Mouse (Mus musculus): Measurements from ENCODE around the gene Cdc34. TPM values are rescaled to one million over a fixed set of nuclear protein-coding genes. Genes with fewer than 3 reads are reported as not detected.

The Cdc34 gene
- polyA plus RNA-seq, 1 experiment from 2014 or later, result 91.6 TPM

GRCm38 (mm10) chr10:79735361-79735760, 53.4 kb downstream of the Cdc34 start:
- H3K4me1 ChIP-seq, result no peaks in the 10 kb centered on the region
- H3K9me3 ChIP-seq, result peaks cover 23% of the 10 kb centered on the region
- H3K4me3 ChIP-seq, result no peak overlapping the region
- H3K9ac ChIP-seq, result no peak overlapping the region
- peaks cover 70% of the 10 kb centered on the region for H3K36me3 ChIP-seq (replicated peaks)
- WGBS, result 22% methylated on average over 45 of the region's 52 CpGs
- ATAC-seq (replicated peaks), result no peak
- no peak overlapping the region for H3K27ac ChIP-seq
- no peak overlapping the region for H3K4me2 ChIP-seq
- H3K27me3 ChIP-seq (replicated peaks), result peaks cover 6% of the 10 kb centered on the region; the same call in 1 of the 2 replicates

GRCm38 (mm10) chr10:79736706-79737105, 54.7 kb downstream of the Cdc34 start:
- H3K4me1 ChIP-seq, result no peaks in the 10 kb centered on the region
- H3K4me3 ChIP-seq, result no peak overlapping the region
- ATAC-seq (replicated peaks), result no peak
- no peak overlapping the region for H3K9ac ChIP-seq
- 89% methylated on average over 14 of the region's 14 CpGs for WGBS
- no peak overlapping the region for H3K27ac ChIP-seq
- H3K27me3 ChIP-seq (replicated peaks), result peaks cover 6% of the 10 kb centered on the region; the same call in 1 of the 2 replicates
- peaks cover 23% of the 10 kb centered on the region for H3K9me3 ChIP-seq
- H3K4me2 ChIP-seq, result no peak overlapping the region
- H3K36me3 ChIP-seq (replicated peaks), result peaks cover 83% of the 10 kb centered on the region

Other genes with a start within 250 kb of the Cdc34 start
- gene Vmn2r83, start 213.5 kb upstream of the Cdc34 start, polyA plus RNA-seq (2015; fragmentation: Nextera tagmentation; extraction: Ambion mirVana), result 0.08 TPM in 1 of 2 replicates, not detected in the other
- gene Plpp2, start 148.4 kb upstream of the Cdc34 start, polyA plus RNA-seq (2015; fragmentation: Nextera tagmentation; extraction: Ambion mirVana), result 16.9 and 19.7 TPM in 2 replicates
- 70.4 and 72.5 TPM in 2 replicates for gene Mier2, start 127.0 kb upstream of the Cdc34 start, polyA plus RNA-seq (2015; fragmentation: Nextera tagmentation; extraction: Ambion mirVana)
- not detected in 2 replicates for gene Theg, start 94.9 kb upstream of the Cdc34 start, polyA plus RNA-seq (2015; fragmentation: Nextera tagmentation; extraction: Ambion mirVana)
- 0.49 and 0.95 TPM in 2 replicates for gene C2cd4c, start 68.2 kb upstream of the Cdc34 start, polyA plus RNA-seq (2015; fragmentation: Nextera tagmentation; extraction: Ambion mirVana)
- 27.9 and 30.1 TPM in 2 replicates for gene Shc2, start 44.3 kb upstream of the Cdc34 start, polyA plus RNA-seq (2015; fragmentation: Nextera tagmentation; extraction: Ambion mirVana)
- gene Odf3l2, start 36.5 kb upstream of the Cdc34 start, polyA plus RNA-seq (2015; fragmentation: Nextera tagmentation; extraction: Ambion mirVana), result 0.41 and 0.44 TPM in 2 replicates
- gene Madcam1, start 17.6 kb upstream of the Cdc34 start, polyA plus RNA-seq (2015; fragmentation: Nextera tagmentation; extraction: Ambion mirVana), result 0.79 and 1.1 TPM in 2 replicates
- 99.8 and 105 TPM in 2 replicates for gene Tpgs1, start 12.8 kb upstream of the Cdc34 start, polyA plus RNA-seq (2015; fragmentation: Nextera tagmentation; extraction: Ambion mirVana)
- gene Gzmm, start 6.8 kb downstream of the Cdc34 start, polyA plus RNA-seq (2015; fragmentation: Nextera tagmentation; extraction: Ambion mirVana), result 1.7 and 2.2 TPM in 2 replicates
- 819 and 876 TPM in 2 replicates for gene Bsg, start 22.3 kb downstream of the Cdc34 start, polyA plus RNA-seq (2015; fragmentation: Nextera tagmentation; extraction: Ambion mirVana)
- 1.3 and 1.7 TPM in 2 replicates for gene Hcn2, start 34.4 kb downstream of the Cdc34 start, polyA plus RNA-seq (2015; fragmentation: Nextera tagmentation; extraction: Ambion mirVana)
- gene Polrmt, start 64.4 kb downstream of the Cdc34 start, polyA plus RNA-seq (2015; fragmentation: Nextera tagmentation; extraction: Ambion mirVana), result 48.3 and 50.6 TPM in 2 replicates
- 1.4 and 1.6 TPM in 2 replicates for gene Fgf22, start 72.9 kb downstream of the Cdc34 start, polyA plus RNA-seq (2015; fragmentation: Nextera tagmentation; extraction: Ambion mirVana)
- gene Rnf126, start 84.8 kb downstream of the Cdc34 start, polyA plus RNA-seq (2015; fragmentation: Nextera tagmentation; extraction: Ambion mirVana), result 109 and 117 TPM in 2 replicates
- gene Fstl3, start 95.1 kb downstream of the Cdc34 start, polyA plus RNA-seq (2015; fragmentation: Nextera tagmentation; extraction: Ambion mirVana), result 1.9 and 2.0 TPM in 2 replicates
- gene Prss57, start 108.8 kb downstream of the Cdc34 start, polyA plus RNA-seq (2015; fragmentation: Nextera tagmentation; extraction: Ambion mirVana), result 0.17 TPM in 1 of 2 replicates, not detected in the other
- 337 and 348 TPM in 2 replicates for gene Palm, start 111.4 kb downstream of the Cdc34 start, polyA plus RNA-seq (2015; fragmentation: Nextera tagmentation; extraction: Ambion mirVana)
- 0.23 and 0.85 TPM in 2 replicates for gene Misp, start 138.8 kb downstream of the Cdc34 start, polyA plus RNA-seq (2015; fragmentation: Nextera tagmentation; extraction: Ambion mirVana)
- gene Ptbp1, start 172.2 kb downstream of the Cdc34 start, polyA plus RNA-seq (2015; fragmentation: Nextera tagmentation; extraction: Ambion mirVana), result 72.7 and 79.4 TPM in 2 replicates
- gene Prtn3, start 192.3 kb downstream of the Cdc34 start, polyA plus RNA-seq (2015; fragmentation: Nextera tagmentation; extraction: Ambion mirVana), result 12.2 and 13.3 TPM in 2 replicates
- gene Plppr3, start 192.4 kb downstream of the Cdc34 start, polyA plus RNA-seq (2015; fragmentation: Nextera tagmentation; extraction: Ambion mirVana), result 496 and 503 TPM in 2 replicates
- 1.2 TPM in 1 of 2 replicates, not detected in the other for gene Elane, start 204.1 kb downstream of the Cdc34 start, polyA plus RNA-seq (2015; fragmentation: Nextera tagmentation; extraction: Ambion mirVana)
- gene Cfd, start 208.7 kb downstream of the Cdc34 start, polyA plus RNA-seq (2015; fragmentation: Nextera tagmentation; extraction: Ambion mirVana), result not detected in 2 replicates
- 64.5 and 66.5 TPM in 2 replicates for gene Med16, start 226.7 kb downstream of the Cdc34 start, polyA plus RNA-seq (2015; fragmentation: Nextera tagmentation; extraction: Ambion mirVana)
- gene Gm26602, start 228.7 kb downstream of the Cdc34 start, polyA plus RNA-seq (2015; fragmentation: Nextera tagmentation; extraction: Ambion mirVana), result not detected in 2 replicates
- 3.1 and 3.3 TPM in 2 replicates for gene Kiss1r, start 234.8 kb downstream of the Cdc34 start, polyA plus RNA-seq (2015; fragmentation: Nextera tagmentation; extraction: Ambion mirVana)
- gene R3hdm4, start 239.0 kb downstream of the Cdc34 start, polyA plus RNA-seq (2015; fragmentation: Nextera tagmentation; extraction: Ambion mirVana), result 292 and 296 TPM in 2 replicates
- gene Arid3a, start 244.8 kb downstream of the Cdc34 start, polyA plus RNA-seq (2015; fragmentation: Nextera tagmentation; extraction: Ambion mirVana), result 2.9 and 4.7 TPM in 2 replicates